Mouse (Mus musculus): ENCODE measurements around the gene Zc3h6.
"Not testable (repeated sequence)": the region's sequence is repeated elsewhere in the genome, so short reads cannot be mapped to it uniquely, and the experiment has no call there.

The Zc3h6 gene

GRCm38 (mm10) chr2:128966641-128967580 lies at the start of gene Zc3h6:
Gene Zc3h6 (plus strand): TSS chr2:128967402.
- peak; percentile 89 for DNase-seq (ENCODE audit: extremely low spot score, low read depth, low spot score)

GRCm38 (mm10) chr2:128924799-128925198 lies 42.4 kb upstream of the Zc3h6 start:
- no peak for DNase-seq (ENCODE audit: extremely low spot score, low read depth, low spot score)

GRCm38 (mm10) chr2:128928446-128928845 lies 38.8 kb upstream of the Zc3h6 start:
- no peak for DNase-seq (ENCODE audit: extremely low spot score, low read depth, low spot score)

GRCm38 (mm10) chr2:128930704-128931103 lies 36.5 kb upstream of the Zc3h6 start:
- no peak for DNase-seq (ENCODE audit: extremely low spot score, low read depth, low spot score)

GRCm38 (mm10) chr2:128936256-128936655 lies 30.9 kb upstream of the Zc3h6 start:
- DNase-seq (ENCODE audit: extremely low spot score, low read depth, low spot score), result no peak

- DNase-seq (ENCODE audit: extremely low spot score, low read depth, low spot score), result peak; percentile 96
These were observed 23.4 kb upstream of the Zc3h6 start, which contains the start of gene Zc3h8 for GRCm38 (mm10) chr2:128943538-128944528. Gene Zc3h8 (minus strand): TSS chr2:128944077.

GRCm38 (mm10) chr2:128947962-128948588 lies 19.1 kb upstream of the Zc3h6 start:
- peak; percentile 61 for DNase-seq (ENCODE audit: extremely low spot score, low read depth, low spot score)

GRCm38 (mm10) chr2:128954186-128954585 lies 13.0 kb upstream of the Zc3h6 start:
- DNase-seq (ENCODE audit: extremely low spot score, low read depth, low spot score), result no peak

- DNase-seq (ENCODE audit: extremely low spot score, low read depth, low spot score), result no peak
These were observed 1.6 kb upstream of the Zc3h6 start for GRCm38 (mm10) chr2:128965505-128966105.

- no peak for DNase-seq (ENCODE audit: extremely low spot score, low read depth, low spot score)
These were observed 966 bp upstream of the Zc3h6 start for GRCm38 (mm10) chr2:128966236-128966635.

GRCm38 (mm10) chr2:128967661-128968441 lies 649 bp downstream of the Zc3h6 start, which contains the start of gene Gm10762:
Gene Gm10762 (minus strand): TSS chr2:128967725.
- no peak for DNase-seq (ENCODE audit: extremely low spot score, low read depth, low spot score)

GRCm38 (mm10) chr2:128968475-128969083 lies 1.4 kb downstream of the Zc3h6 start:
- DNase-seq (ENCODE audit: extremely low spot score, low read depth, low spot score), result no peak

GRCm38 (mm10) chr2:128972301-128972700 lies 5.1 kb downstream of the Zc3h6 start:
- no peak for DNase-seq (ENCODE audit: extremely low spot score, low read depth, low spot score)

GRCm38 (mm10) chr2:128975572-128975971 lies 8.4 kb downstream of the Zc3h6 start:
- no peak for DNase-seq (ENCODE audit: extremely low spot score, low read depth, low spot score)

- no peak for DNase-seq (ENCODE audit: extremely low spot score, low read depth, low spot score)
These were observed 17.5 kb downstream of the Zc3h6 start for GRCm38 (mm10) chr2:128984746-128985145.

GRCm38 (mm10) chr2:129004872-129005271 lies 37.7 kb downstream of the Zc3h6 start:
- no peak for DNase-seq (ENCODE audit: extremely low spot score, low read depth, low spot score)

GRCm38 (mm10) chr2:129006194-129006749 lies 39.1 kb downstream of the Zc3h6 start:
- DNase-seq (ENCODE audit: extremely low spot score, low read depth, low spot score), result no peak

GRCm38 (mm10) chr2:129008867-129009266 lies 41.7 kb downstream of the Zc3h6 start:
- DNase-seq (ENCODE audit: extremely low spot score, low read depth, low spot score), result not testable (repeated sequence)

- DNase-seq (ENCODE audit: extremely low spot score, low read depth, low spot score), result no peak
These were observed 52.9 kb downstream of the Zc3h6 start for GRCm38 (mm10) chr2:129020106-129020505.

Measured in hindlimb bud, embryonic 11.5 days (tissue).